Mouse (Mus musculus) liver, embryonic 11.5 days (tissue): ENCODE measurements around the gene Dnttip1. TPM values are rescaled to one million over a fixed set of nuclear protein-coding genes. Genes with fewer than 3 reads are reported as not detected.
A peak's percentile ranks its signal among the peaks of the same experiment; 100 is the strongest.

ENCODE experiments used
- ATAC-seq: fragments of 200-750 bp; cut with Nextera tagmentation; replicated peaks from 2 replicates; pipeline ENCODE4 v1.8.0; 2017; ENCODE audit warnings: moderate number of reproducible peaks, mild to moderate bottlenecking, moderate TSS enrichment, moderate library complexity; ENCODE audit not compliant: low FRiP score
- DNase-seq: peaks from one replicate; pipeline ENCODE4 v3.0.0-alpha.2; 2017; ENCODE audit warnings: low spot score
- H3K27ac ChIP-seq: fragments of 300-500 bp; sonication (generic); 2 replicates; pipeline ENCODE4 v1.5.1; 2014; ENCODE audit warnings: mild to moderate bottlenecking, low read depth, low read length, control low read depth
- H3K27me3 ChIP-seq: fragments of 300-500 bp; sonication (generic); replicated peaks from 2 replicates; pipeline ENCODE4 v1.6.1; 2014; ENCODE audit warnings: low read length, mixed read lengths; ENCODE audit not compliant: control insufficient read depth, insufficient read depth
- H3K36me3 ChIP-seq: fragments of 300-500 bp; sonication (generic); 2 replicates; pipeline ENCODE4 v1.6.1; 2014; ENCODE audit warnings: mild to moderate bottlenecking, low read length, moderate library complexity, mixed read lengths; ENCODE audit not compliant: control insufficient read depth, insufficient read depth
- H3K4me1 ChIP-seq: fragments of 300-500 bp; sonication (generic); replicated peaks from 2 replicates; pipeline ENCODE4 v1.6.1; 2014; ENCODE audit warnings: low read length, mixed read lengths; ENCODE audit not compliant: control insufficient read depth, insufficient read depth
- H3K4me2 ChIP-seq: fragments of 300-500 bp; sonication (generic); 2 replicates; pipeline ENCODE4 v1.6.1; 2014; ENCODE audit warnings: mild to moderate bottlenecking, control low read depth, moderate library complexity
- H3K4me3 ChIP-seq: fragments of 300-500 bp; sonication (generic); 2 replicates; pipeline ENCODE4 v1.5.1; 2014; ENCODE audit warnings: low read depth, low read length, control low read depth
- H3K9ac ChIP-seq: fragments of 300-500 bp; sonication (generic); 2 replicates; pipeline ENCODE4 v1.6.1; 2014; ENCODE audit warnings: low read depth, low read length, control low read depth
- H3K9me3 ChIP-seq: fragments of 300-500 bp; sonication (generic); 2 replicates; pipeline ENCODE4 v1.6.1; 2016; ENCODE audit warnings: low read length, inconsistent platforms, mixed read lengths; ENCODE audit not compliant: control insufficient read depth
- WGBS: fragments of 180-500 bp; shearing (Covaris S2); extraction: QIAGEN DNeasy Blood & Tissue Kit; methylation state at CpG from one replicate; pipeline ENCODE4 v1.1.7; 2014; 5-methylcytosine and 5-hydroxymethylcytosine counted together
- polyA plus RNA-seq: library from polyadenylated mRNA; unstranded; fragments of >200 nt; fragmentation: Nextera tagmentation; extraction: Ambion mirVana; gene quantifications from 2 replicates; pipeline ENCODE4 v1.2.1, GENCODE M21; 2014

The Dnttip1 gene
- polyA plus RNA-seq, 1 experiment from 2014 or later, result 50.3 TPM

DNA sequence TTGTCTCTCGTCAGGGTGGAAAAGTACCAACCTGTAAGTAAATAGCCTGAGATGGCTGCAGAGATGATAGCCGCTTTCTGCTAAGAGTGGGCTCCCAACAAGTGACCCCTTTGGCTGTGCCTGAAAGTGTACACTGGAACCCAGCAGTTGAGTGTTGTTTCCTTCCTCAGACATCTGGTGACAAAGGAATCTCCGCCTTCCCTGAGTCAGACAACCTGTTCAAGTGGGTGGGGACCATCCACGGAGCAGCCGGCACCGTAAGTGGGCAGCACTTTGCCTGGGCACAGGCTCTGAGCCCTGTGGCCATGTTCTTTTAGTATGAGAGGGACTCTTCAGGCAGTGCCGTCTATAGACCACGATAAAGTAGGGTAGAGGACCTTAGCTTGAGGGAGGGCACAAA, 25.3 kb downstream of the Dnttip1 start:
- Histone ChIP-seq H3K4me1 (peaks cover 27% of the 10 kb centered on the region), H3K27ac (0 out of 2 replicates have a peak overlapping the region, but pooled peaks have one; percentile 67), H3K4me3 (peak overlapping the region; percentile 92), H3K27me3 (no peaks in the 10 kb centered on the region), H3K4me2 (peak overlapping the region; percentile 98), H3K9me3 (no peaks in the 10 kb centered on the region), H3K36me3 (peaks cover 25% of the 10 kb centered on the region), H3K9ac (peak overlapping the region; percentile 92)
- ATAC-seq (no peak), DNase-seq (no peak)
- WGBS, result 73% methylated on average over 8 of the region's 8 CpGs

GRCm38 (mm10) chr2:164773229-164773988, 27.6 kb downstream of the Dnttip1 start:
- Histone ChIP-seq H3K27ac (peak overlapping the region; percentile 71), H3K4me1 (peaks cover 27% of the 10 kb centered on the region), H3K36me3 (peaks cover 19% of the 10 kb centered on the region), H3K27me3 (peaks cover 22% of the 10 kb centered on the region), H3K4me3 (no peak overlapping the region), H3K4me2 (peak overlapping the region; percentile 32), H3K9me3 (no peaks in the 10 kb centered on the region), H3K9ac (no peak overlapping the region)
- WGBS, result 71% methylated on average over 14 of the region's 14 CpGs
- ATAC-seq (no peak), DNase-seq (no peak)

DNA sequence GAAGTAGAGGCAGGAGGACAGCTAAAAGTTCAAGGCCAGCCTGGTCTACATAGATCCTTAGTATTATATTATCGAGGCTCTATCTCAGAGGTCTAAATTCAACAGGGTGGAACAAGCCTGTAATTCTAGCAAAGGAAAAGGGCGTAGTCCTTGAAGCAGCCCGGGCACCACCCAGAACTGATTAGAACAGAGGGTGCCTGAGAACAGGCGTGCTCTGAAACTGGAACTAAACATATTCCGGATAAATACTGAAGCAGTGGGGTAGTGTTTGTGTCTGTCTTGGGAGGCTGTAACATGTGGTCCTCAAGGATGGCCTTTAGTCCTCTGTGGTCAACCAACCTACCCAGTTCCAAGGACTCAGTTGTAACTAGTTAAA, 28.2 kb downstream of the Dnttip1 start:
- peak; percentile 66 for ATAC-seq
- H3K36me3 ChIP-seq, result peaks cover 19% of the 10 kb centered on the region
- peaks cover 27% of the 10 kb centered on the region for H3K4me1 ChIP-seq
- no peak for DNase-seq
- peak overlapping the region; percentile 71; the same call in 1 of the 2 replicates for H3K27ac ChIP-seq
- H3K9me3 ChIP-seq, result no peaks in the 10 kb centered on the region
- peak overlapping the region; percentile 47 for H3K4me2 ChIP-seq
- H3K4me3 ChIP-seq, result no peak overlapping the region
- WGBS, result 52% methylated on average over 5 of the region's 5 CpGs
- peaks cover 24% of the 10 kb centered on the region for H3K27me3 ChIP-seq
- no peak overlapping the region for H3K9ac ChIP-seq

GRCm38 (mm10) chr2:164776130-164776529, 30.3 kb downstream of the Dnttip1 start:
- Histone ChIP-seq H3K9ac (no peak overlapping the region), H3K4me3 (no peak overlapping the region), H3K27me3 (peaks cover 24% of the 10 kb centered on the region), H3K9me3 (no peaks in the 10 kb centered on the region), H3K27ac (no peak overlapping the region), H3K4me1 (peaks cover 22% of the 10 kb centered on the region), H3K36me3 (peaks cover 16% of the 10 kb centered on the region), H3K4me2 (no peak overlapping the region)
- DNase-seq (no peak), ATAC-seq (no peak)
- 83% methylated on average over 6 of the region's 6 CpGs for WGBS

DNA sequence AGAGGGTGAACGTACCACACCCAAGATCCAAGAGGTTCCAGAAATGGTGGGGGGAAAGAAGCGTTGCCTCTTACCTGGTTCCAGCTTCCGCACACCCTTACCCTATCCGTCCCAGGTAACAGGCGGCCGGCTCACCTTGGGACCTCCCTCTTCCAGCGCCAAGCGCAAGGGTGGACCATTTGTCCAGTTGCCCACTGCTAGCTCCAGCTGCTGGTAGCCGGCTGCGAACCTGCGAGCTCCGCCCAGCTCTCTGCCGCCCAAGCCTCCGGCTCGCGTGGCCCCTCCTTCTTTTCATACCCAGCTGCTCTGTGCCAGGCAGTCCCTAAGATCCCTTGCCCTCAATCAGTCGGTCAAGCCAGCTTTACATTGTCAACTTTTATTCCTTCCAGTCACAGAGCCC, 31.0 kb downstream of the Dnttip1 start:
- no peak for ATAC-seq

DNA sequence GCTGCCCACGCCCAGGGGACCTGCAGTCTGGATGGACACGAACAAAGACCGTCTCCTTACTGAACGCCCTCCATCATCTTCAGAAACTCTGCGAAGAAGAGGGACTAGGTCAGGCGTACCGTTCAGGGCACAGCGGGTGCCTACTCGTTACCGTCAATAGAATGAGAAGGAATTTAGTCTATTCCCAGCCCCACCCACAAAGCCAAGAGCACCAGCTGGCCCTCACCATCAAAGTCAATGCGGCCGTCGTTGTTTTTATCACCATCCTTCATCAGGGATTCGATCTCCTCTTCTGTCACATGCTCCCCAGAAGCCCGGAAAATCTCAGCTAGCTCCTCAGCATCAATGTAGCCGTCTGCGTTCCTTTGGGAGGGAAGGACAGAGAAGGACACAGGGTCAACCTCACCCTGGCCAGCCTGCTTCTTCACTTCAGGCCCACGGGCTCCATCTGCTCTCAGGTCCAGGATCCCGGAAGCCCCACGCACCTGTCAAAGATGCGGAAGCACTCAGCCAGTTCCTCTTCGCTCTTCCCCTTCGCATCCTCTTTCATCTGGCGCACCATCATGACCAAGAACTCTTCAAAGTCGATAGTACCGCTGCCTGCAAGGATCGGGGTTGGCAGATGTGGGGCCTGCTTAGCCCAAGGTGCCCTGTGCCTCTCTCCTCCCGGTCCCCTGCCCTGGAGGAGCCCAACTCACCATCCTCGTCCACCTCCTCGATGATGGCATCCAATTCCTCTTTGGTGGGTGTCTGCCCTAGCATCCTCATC, 31.6 kb downstream of the Dnttip1 start:
- Histone ChIP-seq H3K9me3 (no peaks in the 10 kb centered on the region), H3K36me3 (peaks cover 4% of the 10 kb centered on the region; the same call in 1 of the 2 replicates), H3K4me2 (no peak overlapping the region), H3K9ac (no peak overlapping the region), H3K4me1 (peaks cover 10% of the 10 kb centered on the region), H3K27me3 (peaks cover 24% of the 10 kb centered on the region), H3K27ac (no peak overlapping the region), H3K4me3 (no peak overlapping the region)
- 77% methylated on average over 30 of the region's 30 CpGs for WGBS
- ATAC-seq (no peak), DNase-seq (no peak)

More for the DNA sequence above, 31.0 kb downstream of the Dnttip1 start:
- no peak overlapping the region for H3K9ac ChIP-seq
- peaks cover 24% of the 10 kb centered on the region for H3K27me3 ChIP-seq
- no peak overlapping the region for H3K27ac ChIP-seq
- peaks cover 10% of the 10 kb centered on the region for H3K36me3 ChIP-seq
- H3K4me1 ChIP-seq, result peaks cover 16% of the 10 kb centered on the region
- no peak overlapping the region for H3K4me3 ChIP-seq
- 52% methylated on average over 17 of the region's 17 CpGs for WGBS
- H3K4me2 ChIP-seq, result no peak overlapping the region
- DNase-seq, result no peak
- no peaks in the 10 kb centered on the region for H3K9me3 ChIP-seq

DNA sequence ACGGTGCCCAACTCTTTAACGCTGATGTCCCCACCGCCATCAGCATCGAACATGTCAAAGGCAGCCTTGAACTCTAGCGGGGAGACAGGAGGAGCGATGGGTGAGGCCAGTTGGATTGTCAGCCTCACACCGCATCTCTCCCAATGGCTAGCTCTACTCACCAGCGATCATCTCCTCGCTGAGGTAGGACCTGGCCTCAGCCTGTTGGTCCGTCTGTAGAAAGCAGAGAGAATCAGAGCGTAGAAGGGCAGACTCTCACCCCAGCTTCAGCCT, 32.2 kb downstream of the Dnttip1 start:
- ATAC-seq (no peak), DNase-seq (no peak)
- Histone ChIP-seq H3K36me3 (0 out of 2 replicates have a peak, but pooled peaks cover 4% of the 10 kb centered on the region), H3K27me3 (peaks cover 24% of the 10 kb centered on the region), H3K9me3 (no peaks in the 10 kb centered on the region), H3K4me1 (peaks cover 8% of the 10 kb centered on the region), H3K27ac (no peak overlapping the region), H3K4me2 (no peak overlapping the region), H3K9ac (no peak overlapping the region), H3K4me3 (no peak overlapping the region)
- 88% methylated on average over 11 of the region's 11 CpGs for WGBS

DNA sequence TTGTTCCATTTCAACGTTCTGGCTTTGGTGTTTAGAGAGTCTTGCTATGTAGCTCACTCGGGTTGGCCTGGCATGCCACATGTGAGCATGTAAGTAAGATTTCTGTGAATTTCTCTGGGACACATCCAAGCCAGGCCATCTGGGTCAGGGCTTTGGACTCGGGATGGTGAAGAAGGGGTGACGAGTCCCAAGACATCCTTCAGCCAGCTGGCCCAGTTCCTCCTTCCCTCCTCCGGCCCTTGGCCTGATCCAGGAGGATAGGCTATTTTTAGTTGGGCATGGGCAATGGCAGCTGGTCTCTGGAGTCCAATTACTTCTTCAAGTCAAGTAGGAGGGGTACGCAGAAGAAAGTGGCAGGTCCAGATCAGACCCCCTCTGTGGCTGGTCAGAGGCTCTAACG, 33.0 kb downstream of the Dnttip1 start:
- Histone ChIP-seq H3K4me2 (no peak overlapping the region), H3K27ac (no peak overlapping the region), H3K9me3 (no peaks in the 10 kb centered on the region), H3K36me3 (no peaks in the 10 kb centered on the region), H3K4me3 (no peak overlapping the region), H3K27me3 (peaks cover 24% of the 10 kb centered on the region), H3K9ac (no peak overlapping the region), H3K4me1 (no peaks in the 10 kb centered on the region; the same call in 1 of the 2 replicates)
- WGBS, result 72% methylated on average over 7 of the region's 7 CpGs
- DNase-seq (no peak), ATAC-seq (no peak)
